Mouse (Mus musculus) layer of hippocampus, postnatal 10 days (tissue): ENCODE results near the gene Unc13d. TPM values are rescaled to one million over a fixed set of nuclear protein-coding genes. Genes with fewer than 3 reads are reported as not detected.

ENCODE experiments used
- DNase-seq, 2 experiments: peaks; one replicate each; pipeline ENCODE4 v3.0.0; 2021; ENCODE audit warnings: low spot score in 2 of 2
- total RNA-seq, 2 experiments: library from RNA; stranded (reverse); gene quantifications; 2 replicates each; pipeline ENCODE4 v1.2.3; 2021

Gene Unc13d
- total RNA-seq, 2 experiments from 2014 or later, result 1.3 TPM

DNA sequence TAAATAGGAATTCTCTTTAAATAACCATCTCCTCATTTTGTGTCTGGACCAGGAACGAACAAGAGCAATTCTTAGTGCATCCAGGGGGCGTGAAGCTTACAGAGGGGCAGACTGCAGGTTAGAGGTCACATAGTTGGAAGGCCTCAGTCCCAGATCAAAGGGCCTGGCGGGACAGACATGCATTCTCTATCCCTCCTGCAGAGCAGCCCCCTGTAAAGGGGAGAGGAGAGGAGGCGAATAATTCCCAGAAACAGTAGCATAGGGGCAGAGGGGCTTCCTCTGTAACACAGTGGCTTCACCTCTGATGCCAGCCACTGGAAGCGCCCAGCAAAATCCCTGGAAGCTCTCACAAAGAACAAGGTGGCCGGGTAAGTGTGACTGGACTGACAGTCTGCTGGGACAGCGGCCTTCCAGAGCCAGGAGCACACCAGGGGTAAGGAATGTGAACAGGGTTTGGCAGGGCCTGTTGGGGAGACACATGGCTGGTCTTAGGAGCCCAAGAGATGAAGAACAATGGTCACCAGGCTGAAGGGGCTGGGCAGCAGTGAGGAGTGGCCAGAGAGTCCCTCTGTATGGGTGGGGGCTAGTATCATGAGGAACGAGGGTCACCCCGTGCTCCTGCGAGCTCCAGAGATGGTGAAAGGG lies 1.0 kb upstream of the Unc13d start:
- peak in 1 of 2 experiments; percentile 24 for DNase-seq

DNA sequence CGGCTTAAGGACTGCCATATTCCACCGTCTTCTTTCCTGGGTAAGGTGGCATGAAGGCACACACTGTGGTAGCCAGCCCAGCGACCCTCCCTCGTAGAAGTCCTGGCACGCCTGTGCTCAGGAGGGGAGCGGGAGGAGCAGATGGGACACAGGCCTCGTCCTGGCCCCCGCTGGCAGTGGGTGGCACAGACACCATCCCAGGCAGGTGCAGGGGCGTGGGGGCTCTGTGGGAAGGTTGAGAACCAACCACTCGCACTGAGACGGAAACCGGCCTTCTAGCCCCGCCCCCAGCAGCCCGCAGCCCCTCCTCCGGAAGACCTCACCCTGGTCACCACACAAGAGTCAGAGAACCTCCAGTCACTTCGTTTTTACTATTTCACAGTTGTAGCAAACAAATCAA lies 460 bp upstream of the Unc13d start:
- no peak for DNase-seq

DNA sequence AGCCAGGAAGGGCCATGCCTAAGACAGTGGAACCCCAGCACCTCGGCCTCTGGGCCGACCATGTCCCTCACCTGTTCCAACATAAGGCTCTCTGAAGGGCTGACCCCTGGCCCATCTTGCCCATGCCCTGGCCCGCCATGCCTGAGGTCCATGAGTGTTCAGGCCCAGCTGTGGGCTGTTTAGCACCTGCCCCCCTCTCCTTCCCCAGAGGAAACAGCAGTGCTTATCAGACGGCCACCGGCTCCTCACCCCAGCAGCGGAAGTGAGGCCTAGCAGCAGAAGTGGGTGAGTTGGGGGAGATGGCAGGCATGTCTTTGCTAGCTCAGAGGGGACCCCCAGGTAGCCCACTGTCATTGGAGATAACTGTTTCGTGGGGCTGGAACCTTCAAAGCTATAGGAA lies 925 bp downstream of the Unc13d start:
- DNase-seq, result no peak

DNA sequence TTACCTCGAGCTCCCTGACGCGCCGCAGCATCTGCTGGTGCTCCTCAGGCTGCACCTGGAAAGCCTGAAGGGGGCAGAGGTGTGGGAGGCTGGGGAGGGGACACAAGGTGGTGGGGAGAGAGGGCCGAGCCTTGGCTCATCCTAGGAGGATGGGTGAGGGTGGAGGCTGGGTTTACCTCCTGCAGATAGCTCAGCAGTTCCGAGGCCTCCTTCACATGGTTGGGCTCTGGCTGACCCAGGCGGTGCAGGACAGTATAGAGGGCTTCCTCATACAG lies 1.6 kb downstream of the Unc13d start:
- DNase-seq, result no peak

DNA sequence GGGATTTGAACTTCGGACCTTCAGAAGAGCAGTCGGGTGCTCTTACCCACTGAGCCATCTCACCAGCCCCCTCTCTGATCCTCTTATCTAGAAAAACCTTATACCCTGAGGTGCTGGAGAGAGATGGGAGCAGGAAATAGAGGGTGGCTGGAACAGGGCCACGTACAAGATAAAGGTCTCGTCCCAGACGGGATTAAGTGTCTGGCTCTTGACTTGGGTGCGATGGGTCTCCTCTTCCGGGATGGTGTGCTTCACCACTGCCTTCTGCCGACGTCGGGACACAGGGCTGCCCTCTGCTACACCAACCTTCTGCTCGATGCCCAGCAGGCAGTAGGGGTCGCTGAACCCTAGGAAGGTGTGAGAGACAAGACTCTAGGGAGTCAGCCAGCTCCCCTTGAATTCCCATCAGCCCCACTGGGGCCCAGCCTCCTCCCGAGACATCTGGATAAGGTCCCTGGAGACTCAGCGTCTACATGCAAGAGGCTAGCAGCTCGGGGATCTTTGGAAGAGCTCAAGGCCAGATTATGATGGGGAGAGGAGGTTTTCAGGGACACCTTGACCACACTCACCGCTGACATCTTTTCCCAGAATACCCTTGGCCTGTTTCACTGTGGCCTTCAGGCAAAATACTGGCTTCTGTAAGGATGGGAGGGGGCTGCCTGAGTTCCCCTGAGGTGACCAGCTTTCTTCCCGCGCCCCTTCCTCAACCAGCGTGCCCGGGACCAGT lies 2.1 kb downstream of the Unc13d start:
- DNase-seq, result no peak

DNA sequence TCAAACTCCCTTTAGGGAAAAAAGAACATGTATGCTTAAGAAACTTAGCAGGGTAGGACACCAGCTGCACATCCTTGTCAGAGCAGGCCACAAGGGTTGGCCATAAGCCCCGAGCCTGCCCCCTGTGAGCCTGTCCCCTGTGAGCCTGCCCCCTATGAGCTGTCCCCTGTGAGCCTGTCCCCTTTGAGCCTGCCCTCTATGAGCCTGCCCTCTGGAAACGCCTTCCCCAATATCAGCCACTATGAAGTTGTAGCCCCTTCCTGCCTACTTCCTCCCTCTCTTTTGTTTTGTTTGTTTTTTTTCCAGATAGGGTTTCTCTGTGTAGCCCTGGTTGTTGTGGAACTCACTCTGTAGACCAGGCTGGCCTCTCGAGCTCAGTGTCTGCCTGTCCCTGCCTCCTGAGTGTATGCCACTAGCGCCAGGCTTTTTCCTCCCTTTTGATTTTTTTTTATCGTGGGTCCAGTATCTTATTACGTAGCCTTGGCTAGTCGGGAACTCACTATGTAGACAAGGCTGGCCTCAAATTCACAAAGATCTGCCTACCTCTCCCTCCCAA lies 3.2 kb downstream of the Unc13d start:
- no peak for DNase-seq

DNA sequence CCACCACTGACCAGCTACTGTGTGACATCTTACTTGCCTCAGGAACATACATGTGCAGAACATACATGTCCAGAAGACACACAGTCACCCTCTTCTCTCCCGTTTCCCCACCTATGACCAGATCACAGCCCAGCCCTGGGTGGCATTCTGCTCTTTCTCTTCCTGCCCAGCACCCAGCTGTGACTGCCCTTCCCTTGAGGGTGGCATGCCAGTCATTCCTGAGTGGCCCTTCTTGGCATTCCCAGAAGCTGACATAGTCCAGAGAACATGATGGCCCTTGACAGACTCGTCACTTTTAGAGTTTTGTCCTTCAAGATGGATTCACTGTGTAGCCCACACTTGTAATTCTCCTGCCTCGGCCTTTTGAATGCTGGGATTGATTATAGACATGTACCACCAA lies 5.2 kb downstream of the Unc13d start:
- DNase-seq, result no peak

DNA sequence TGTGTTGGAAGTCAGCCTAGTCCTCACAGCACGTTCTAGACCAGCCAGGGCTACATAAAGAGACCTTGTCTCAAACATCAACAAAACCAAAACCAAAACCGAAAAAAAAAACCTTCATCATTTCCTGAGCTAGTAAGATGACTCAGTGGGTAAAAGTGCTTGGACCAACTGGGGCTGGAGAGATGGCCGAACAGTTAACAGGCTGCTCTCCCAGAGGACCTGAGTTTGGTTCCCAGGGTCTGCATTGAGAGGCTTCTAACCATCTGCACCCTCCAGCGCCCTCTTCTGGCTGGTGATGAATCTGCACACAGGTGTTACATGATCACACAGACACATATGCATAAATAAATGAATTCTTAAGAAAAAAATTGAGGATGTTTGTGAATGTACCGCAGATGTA lies 6.3 kb downstream of the Unc13d start:
- no peak for DNase-seq

DNA sequence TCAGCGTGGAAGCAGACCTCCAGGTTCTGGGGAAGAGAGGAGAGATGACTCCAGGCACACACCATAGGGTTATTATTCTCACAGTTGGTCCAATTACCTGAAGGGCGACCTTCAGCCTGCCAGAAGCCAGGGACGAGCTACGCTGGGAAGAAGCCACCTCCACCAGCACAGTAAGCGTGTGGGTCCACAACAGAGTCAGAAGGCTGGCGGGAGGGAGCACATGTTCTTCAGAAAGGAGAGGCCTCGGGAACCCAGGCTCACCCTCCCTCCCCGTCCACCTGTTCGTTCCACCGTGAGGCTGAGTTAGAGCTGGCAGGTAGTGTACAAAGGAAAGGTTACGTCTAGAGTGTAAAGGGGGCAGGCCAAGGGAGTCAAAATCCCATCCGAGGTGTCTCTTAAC lies 12.4 kb downstream of the Unc13d start:
- no peak for DNase-seq

DNA sequence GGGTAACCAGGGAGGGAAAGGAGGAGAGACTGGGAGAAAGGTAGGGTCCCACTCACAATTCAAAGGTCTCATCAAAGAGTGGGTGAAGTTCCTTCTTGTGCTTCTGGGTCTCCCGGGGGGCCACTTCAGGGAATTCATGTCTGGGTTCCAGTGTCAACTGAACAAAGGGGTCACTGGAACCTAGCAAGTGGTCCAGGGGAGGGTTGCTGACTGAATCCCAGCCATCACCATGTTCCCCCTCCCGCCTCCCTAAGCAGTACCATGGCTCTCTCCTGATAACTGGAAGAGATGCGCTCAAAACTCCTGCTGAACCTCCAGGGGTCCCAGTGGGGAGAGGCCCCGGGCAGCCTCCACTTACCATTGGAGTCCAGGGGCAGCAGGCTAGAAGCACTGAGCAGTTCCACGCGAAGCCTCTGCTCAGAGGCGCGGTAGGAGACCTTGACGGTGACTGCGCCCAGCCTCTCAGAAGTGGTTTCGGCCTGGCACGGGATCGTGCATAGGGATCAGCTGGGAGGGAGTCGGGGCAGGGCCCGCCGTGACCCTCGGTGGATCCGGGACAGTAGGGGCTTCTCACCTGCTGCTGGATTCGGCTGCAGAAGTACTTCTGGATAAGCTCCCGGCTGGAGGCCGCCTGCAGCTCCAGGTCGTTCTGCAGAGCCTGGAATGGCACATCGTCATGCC lies 13.4 kb downstream of the Unc13d start:
- DNase-seq, result no peak

DNA sequence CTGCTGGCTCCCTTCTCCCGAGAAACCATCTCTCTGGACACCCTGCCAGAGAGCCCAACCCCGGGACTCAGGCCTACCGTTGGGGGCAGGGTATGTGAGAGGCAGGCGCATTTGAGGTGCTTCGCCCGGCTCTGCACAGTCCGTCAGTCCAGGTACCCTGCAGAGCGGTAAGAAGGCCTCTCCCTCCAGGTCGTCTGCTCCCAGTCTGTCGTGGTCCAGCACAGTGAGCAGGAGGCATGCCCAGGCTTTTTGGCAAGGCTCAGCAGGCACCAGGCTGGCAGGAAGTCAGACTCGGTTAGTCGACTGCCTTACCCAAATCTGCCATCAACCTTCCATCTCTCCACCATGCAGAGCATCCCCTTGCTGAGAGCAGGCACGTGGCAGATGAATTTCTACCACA lies 14.2 kb downstream of the Unc13d start:
- peak; percentile 64 to 70 for DNase-seq

DNA sequence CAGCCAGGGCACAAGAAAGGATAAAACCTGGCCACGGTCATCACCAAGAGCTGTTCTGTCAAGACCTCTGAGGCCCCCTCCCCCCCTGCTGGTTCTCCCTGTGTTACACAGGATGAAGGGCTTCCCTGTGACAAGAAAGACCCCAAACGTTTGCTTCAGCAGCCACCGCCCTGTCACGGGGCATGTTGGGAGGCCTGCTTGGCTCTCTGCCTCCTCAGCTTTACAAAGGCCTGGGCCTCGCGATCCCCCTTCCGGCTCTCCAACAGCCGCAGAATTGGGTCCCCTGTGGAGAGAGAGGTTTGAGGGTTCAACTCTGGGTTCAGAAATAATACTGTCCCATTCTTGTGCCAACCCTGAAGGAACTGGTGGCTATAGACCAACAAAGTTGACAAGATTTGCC lies 15.2 kb downstream of the Unc13d start:
- DNase-seq, result no peak

DNA sequence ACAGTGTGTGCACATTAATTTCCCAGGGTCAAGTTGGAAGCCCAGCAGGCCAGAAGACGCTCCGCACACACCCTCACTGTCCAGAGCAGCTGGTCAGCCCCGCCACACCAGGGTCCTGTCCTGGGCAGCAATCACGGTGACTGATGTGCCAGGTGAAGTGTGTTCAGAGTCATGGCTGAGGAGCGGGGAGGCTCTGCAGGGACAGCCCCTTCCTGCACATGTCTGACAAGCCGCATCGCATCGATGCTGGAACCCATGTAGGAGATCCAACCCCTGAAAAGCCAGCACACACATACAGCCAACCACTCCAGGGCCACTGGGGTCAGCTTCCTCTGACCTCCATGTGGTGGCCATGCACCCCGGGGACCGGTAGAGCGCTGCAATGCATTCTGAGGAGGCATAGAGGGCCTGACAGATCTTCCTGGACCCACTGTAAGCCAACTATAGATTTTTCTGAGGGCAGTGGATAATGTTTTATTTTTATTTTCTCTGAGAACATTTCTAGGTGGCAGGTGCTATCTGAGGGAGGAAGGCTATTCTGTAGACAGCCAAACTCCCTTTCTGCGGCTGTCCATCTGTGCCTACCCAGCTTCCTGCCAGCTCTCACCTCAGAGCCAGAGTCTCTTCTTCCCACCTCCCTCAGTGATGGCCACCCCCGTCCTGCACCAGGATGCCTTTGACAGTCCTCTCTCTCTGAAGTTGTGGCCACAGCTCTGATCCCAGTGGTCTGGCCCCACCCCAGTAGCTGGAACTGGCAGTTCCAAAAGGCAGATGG lies 15.9 kb downstream of the Unc13d start:
- DNase-seq, result no peak

DNA sequence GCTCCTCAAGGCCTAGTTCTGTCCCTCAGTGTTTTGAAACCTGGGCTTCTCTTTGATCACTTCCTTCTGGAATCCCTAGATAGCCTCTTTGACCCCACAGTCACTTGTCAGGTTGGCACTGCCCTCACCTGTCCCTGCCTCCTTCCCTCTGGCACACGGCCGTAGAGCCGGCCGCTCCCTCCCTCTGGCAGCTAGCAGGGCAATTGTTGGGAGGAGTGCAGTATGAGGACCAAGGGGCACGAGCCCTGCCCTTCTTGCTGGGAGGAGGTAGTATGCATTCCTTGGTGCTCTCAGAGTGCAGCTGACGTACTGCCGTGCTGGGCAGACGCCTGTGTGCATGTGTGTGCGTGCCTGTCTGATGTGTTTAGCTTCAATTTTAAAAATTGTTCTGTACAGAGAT lies 17.2 kb downstream of the Unc13d start:
- DNase-seq, result no peak

DNA sequence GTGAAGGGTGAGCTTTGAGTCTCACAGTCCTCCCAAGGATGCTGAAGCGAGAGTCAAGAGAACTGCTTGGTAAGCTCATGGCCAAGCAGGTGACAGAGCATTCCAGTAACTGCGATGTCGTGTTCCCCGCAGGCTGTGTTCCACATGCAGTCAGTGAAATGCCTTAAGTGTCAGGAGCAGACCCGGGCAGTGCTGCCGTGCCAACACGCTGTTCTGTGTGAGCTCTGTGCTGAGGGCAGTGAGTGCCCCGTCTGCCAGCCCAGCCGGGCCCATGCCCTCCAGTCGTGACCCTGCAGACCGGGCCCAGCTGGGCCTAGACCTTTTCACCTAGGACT lies 18.1 kb downstream of the Unc13d start:
- DNase-seq, result no peak

DNA sequence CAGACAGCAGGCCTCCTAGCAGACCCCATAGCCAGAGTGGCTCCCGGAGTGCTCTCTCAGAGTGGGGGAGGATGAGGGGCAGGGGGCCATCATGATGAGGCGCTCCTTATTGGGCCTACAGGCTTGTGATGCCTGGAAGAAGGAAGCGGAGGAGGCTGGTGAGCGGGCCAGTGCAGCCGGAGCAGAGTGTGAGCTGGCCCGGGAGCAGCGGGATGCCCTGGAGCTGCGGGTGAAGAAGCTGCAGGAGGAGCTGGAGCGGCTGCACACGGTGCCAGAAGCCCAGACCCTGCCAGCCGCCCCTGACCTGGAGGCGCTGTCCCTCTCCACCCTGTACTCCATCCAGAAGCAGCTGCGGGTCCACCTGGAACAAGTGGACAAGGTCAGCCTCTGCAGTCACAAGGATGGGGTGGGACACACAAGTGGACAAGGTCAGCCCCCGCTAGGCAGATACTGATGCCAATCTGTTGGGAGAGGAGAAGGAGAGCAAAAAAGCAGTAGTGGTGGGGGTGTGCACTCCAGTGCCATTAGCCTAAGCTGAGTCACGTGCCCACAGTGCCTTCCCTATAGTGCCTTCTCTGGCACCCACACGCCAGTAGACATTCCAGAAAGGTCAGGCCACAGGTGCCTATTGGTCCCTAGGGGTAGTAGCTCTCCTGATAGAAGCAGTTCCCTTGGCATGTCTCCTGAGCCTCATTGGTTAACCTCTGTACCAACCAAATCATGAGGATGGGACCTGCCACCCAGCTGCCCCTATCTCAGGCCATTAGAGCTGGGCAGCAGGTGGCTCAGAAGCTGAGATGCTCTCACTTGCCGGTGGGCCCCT lies 18.7 kb downstream of the Unc13d start:
- no peak for DNase-seq

DNA sequence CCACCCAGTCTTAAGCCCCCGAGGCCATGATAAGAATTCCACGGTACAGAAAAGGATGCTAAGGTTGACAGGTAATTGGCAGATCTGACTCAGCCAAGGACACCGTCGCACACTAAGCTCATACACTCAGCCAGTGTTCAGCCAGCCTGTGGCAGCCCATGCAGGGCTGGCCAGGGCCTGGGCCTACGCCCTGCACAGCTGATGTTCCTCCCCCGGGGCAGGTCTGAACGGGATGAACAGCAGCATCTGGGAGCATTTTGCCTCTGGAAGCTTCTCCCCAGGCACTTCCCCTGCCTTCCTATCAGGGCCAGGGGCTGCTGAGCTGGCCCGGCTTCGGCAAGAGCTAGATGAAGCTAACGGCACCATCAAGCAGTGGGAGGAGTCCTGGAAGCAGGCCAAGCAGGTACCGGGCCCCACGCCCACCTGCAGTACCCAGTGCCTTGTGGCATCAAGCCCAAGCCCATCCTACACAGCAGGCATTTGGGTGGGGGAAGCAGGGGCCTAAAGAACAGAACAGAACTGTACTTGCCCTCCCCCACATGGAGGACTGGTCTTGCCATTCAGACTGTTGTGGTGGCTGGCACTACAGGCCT lies 19.6 kb downstream of the Unc13d start:
- DNase-seq, result no peak

DNA sequence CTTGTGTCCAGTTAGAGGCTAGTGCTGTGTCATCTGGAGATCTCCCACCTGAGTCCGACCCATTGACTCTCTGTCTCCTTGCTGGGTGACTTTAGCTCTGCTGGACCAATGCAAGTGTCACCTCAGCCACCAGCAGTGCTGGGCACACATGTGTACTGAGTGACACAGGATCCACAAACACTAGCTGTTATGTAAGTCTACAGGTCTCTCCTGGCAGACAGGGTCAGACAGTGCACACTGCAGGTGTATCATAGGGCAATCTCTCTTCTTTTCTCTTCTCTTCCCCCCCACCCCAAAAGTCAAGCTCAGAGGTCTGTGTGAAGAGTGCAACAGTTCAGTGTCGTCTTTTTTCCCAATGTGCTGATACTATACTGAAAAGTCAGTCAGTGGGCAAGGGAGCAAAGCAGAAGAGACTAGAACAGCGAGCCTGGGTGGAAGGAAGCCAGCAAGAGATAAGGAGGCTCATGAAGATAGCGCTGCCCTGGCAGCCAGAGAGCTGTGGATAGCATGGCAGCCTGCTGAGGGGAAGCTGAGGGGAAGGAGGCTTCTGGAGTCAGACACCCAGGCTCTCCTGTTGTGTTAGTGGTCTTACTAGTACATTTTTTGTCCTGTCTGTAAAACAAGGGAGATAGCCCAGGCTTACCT lies 20.4 kb downstream of the Unc13d start:
- DNase-seq, result no peak

DNA sequence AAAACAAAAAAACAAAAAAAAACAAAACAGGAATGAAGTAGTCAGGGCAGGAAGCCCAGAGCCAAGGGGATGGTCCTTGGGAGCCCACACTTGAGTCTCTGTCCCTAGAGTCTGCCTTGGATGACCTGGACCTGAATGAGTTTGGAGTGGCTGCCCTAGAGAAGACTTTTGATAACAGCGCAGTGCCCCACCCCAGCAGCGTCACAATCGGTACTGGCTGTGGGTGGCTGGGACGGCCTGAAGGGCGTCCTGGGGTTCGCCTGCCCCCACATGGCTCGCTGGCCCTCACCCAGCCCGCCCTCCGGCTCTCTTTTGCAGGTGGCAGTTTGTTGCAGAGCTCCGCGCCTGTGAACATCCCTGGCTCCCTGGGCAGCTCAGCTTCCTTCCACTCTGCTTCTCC lies 21.9 kb downstream of the Unc13d start:
- no peak for DNase-seq
